15 mouse cellular contexts compared by ENCODE assay signal in genomic region chr1:84850471-84850870, GRCm38 (mm10).
"Had no signal": no experiment of that assay in that cellular context is flagged by ENCODE, and none has a peak within 500 bp of the region (broad histone marks: within the 10 kb centered on the region; RNA-seq: fewer than 3 reads in every experiment).

No protein-coding gene starts in this region.

- DNase-seq: kidney, adult 18-20 months; kidney, adult 9 months; kidney, postnatal 14 days; kidney, postnatal 4 days; lung, adult 18-20 months; lung, postnatal 10 days; lung, postnatal 36 days; thymus, adult 18-20 months; thymus, postnatal 36 days had no signal

- H3K36me3 ChIP-seq: lung, embryonic 15.5 days had no signal

- H3K9me3 ChIP-seq: limb, embryonic 10.5 days; limb, embryonic 13.5 days; lung, embryonic 15.5 days; megakaryocyte, embryonic 14.5 days; midbrain, embryonic 10.5 days; midbrain, embryonic 13.5 days had no signal

- ATAC-seq: midbrain, embryonic 13.5 days had no signal

- H3K4me3 ChIP-seq: limb, embryonic 10.5 days; limb, embryonic 13.5 days; lung, embryonic 15.5 days; megakaryocyte, embryonic 14.5 days; midbrain, embryonic 10.5 days; midbrain, embryonic 13.5 days had no signal

- H3K27me3 ChIP-seq: limb, embryonic 13.5 days; lung, embryonic 15.5 days; megakaryocyte, embryonic 14.5 days; midbrain, embryonic 13.5 days had no signal

- H3K4me1 ChIP-seq: limb, embryonic 10.5 days; limb, embryonic 13.5 days; lung, embryonic 15.5 days had no signal

- H3K4me2 ChIP-seq: limb, embryonic 13.5 days; lung, embryonic 15.5 days; midbrain, embryonic 13.5 days had no signal

- H3K27ac ChIP-seq: limb, embryonic 10.5 days; limb, embryonic 13.5 days; lung, embryonic 15.5 days; midbrain, embryonic 10.5 days; midbrain, embryonic 13.5 days had no signal

- H3K9ac ChIP-seq: limb, embryonic 13.5 days; lung, embryonic 15.5 days; midbrain, embryonic 13.5 days had no signal
